Mouse (Mus musculus) CH12.LX (cell line): ENCODE results near the gene Synpo2. TPM values are rescaled to one million over a fixed set of nuclear protein-coding genes. Genes with fewer than 3 reads are reported as not detected.

Experiments used
- DNase-seq: peaks from one replicate; pipeline ENCODE4 v3.0.0-alpha.2; 2013; ENCODE audit errors: extremely low read depth
- H3K27ac ChIP-seq: 2 replicates; pipeline ENCODE4 v1.5.1; 2012; ENCODE audit warnings: low read depth, mild to moderate bottlenecking, control low read depth, moderate library complexity; ENCODE audit not compliant: insufficient read depth
- H3K27me3 ChIP-seq: replicated peaks from 2 replicates; pipeline ENCODE3; 2012; ENCODE audit warnings: inconsistent platforms
- H3K36me3 ChIP-seq, 2 experiments: replicated peaks in 1 of 2; 2 replicates each; pipeline versions ENCODE3 to v1.6.1; 2012; ENCODE audit warnings: inconsistent platforms in 1 of 2, low read length in 1 of 2, mild to moderate bottlenecking in 1 of 2, mixed read lengths in 1 of 2, moderate library complexity in 1 of 2; ENCODE audit not compliant: control insufficient read depth in 1 of 2, insufficient read depth in 1 of 2
- H3K4me1 ChIP-seq, 2 experiments: 2 replicates each; pipeline ENCODE4 v1.6.1; 2012; ENCODE audit warnings: inconsistent platforms in 1 of 2, moderate library complexity in 1 of 2; ENCODE audit not compliant: insufficient read depth in 2 of 2, control insufficient read depth in 1 of 2
- H3K4me2 ChIP-seq: 2 replicates; pipeline ENCODE4 v1.6.1; 2012; ENCODE audit warnings: low read depth, mild to moderate bottlenecking, control low read depth; ENCODE audit not compliant: poor library complexity, insufficient read depth, severe bottlenecking
- H3K4me3 ChIP-seq, 3 experiments: fragments of 150-350 bp in 1 of 3; sonication (generic) in 1 of 3; replicated peaks in 1 of 3; 2 replicates each; pipeline versions ENCODE3 to v1.5.1; 2011 to 2012; ENCODE audit warnings: low read depth in 2 of 3, low read length in 2 of 3, mild to moderate bottlenecking in 2 of 3, moderate library complexity in 2 of 3, control low read depth in 1 of 3, improper control_type of control experiment in 1 of 3, inconsistent platforms in 1 of 3, mixed read lengths in 1 of 3; ENCODE audit not compliant: poor library complexity in 1 of 3
- H3K79me2 ChIP-seq: replicated peaks from 2 replicates; pipeline ENCODE4 v1.6.1; 2012; ENCODE audit warnings: mild to moderate bottlenecking, moderate library complexity; ENCODE audit not compliant: control insufficient read depth, poor library complexity, insufficient read depth, severe bottlenecking; ENCODE audit errors: extremely low read depth
- H3K9ac ChIP-seq: 2 replicates; pipeline ENCODE4 v1.6.1; 2012; ENCODE audit warnings: low read depth, mild to moderate bottlenecking, control low read depth, moderate library complexity; ENCODE audit not compliant: insufficient read depth
- H3K9me3 ChIP-seq: replicated peaks from 2 replicates; pipeline ENCODE3; 2012; ENCODE audit warnings: low read length, inconsistent platforms, mixed read lengths
- BHLHE40 ChIP-seq: IDR thresholded peaks from 2 replicates; pipeline ENCODE4 v1.6.1; 2011; ENCODE audit warnings: mild to moderate bottlenecking, low read depth, low read length, improper control_type of control experiment
- CHD1 ChIP-seq: IDR thresholded peaks from 2 replicates; pipeline ENCODE4 v1.6.1; 2012; ENCODE audit warnings: low read depth, low read length, improper control_type of control experiment, inconsistent platforms
- CTCF ChIP-seq, 2 experiments: IDR thresholded peaks in 1 of 2; conservative IDR thresholded peaks in 1 of 2; 2 replicates each; pipeline ENCODE4 v1.5.1; 2011 to 2012; ENCODE audit warnings: low read depth in 2 of 2, low read length in 2 of 2, improper control_type of control experiment in 1 of 2, inconsistent platforms in 1 of 2, mild to moderate bottlenecking in 1 of 2, moderate library complexity in 1 of 2
- E2F4 ChIP-seq: IDR thresholded peaks from 2 replicates; pipeline ENCODE4 v1.6.1; 2011; ENCODE audit warnings: low read depth, low read length, improper control_type of control experiment; ENCODE audit not compliant: insufficient replicate concordance
- EP300 ChIP-seq: IDR thresholded peaks from 2 replicates; pipeline ENCODE4 v1.6.1; 2011; ENCODE audit warnings: low read length, improper control_type of control experiment
- ETS1 ChIP-seq: conservative IDR thresholded peaks from 2 replicates; pipeline ENCODE4 v1.6.1; 2012; ENCODE audit warnings: low read depth, mild to moderate bottlenecking, inconsistent platforms, low read length, improper control_type of control experiment, moderate library complexity
- GABPA ChIP-seq: IDR thresholded peaks from 2 replicates; pipeline ENCODE4 v1.6.1; 2012; ENCODE audit warnings: low read depth, low read length, improper control_type of control experiment, inconsistent platforms; ENCODE audit not compliant: insufficient replicate concordance
- HCFC1 ChIP-seq: IDR thresholded peaks from 2 replicates; pipeline ENCODE4 v1.6.1; 2012; ENCODE audit warnings: low read depth, mild to moderate bottlenecking, inconsistent platforms, low read length, improper control_type of control experiment
- JUN ChIP-seq: IDR thresholded peaks from 2 replicates; pipeline ENCODE4 v1.6.1; 2011; ENCODE audit warnings: low read depth, mild to moderate bottlenecking, low read length, improper control_type of control experiment, moderate library complexity; ENCODE audit not compliant: insufficient read depth
- KAT2A ChIP-seq: IDR thresholded peaks from 2 replicates; pipeline ENCODE4 v1.6.1; 2012; ENCODE audit warnings: low read length, improper control_type of control experiment, inconsistent platforms; ENCODE audit not compliant: insufficient replicate concordance
- MAFK ChIP-seq: IDR thresholded peaks from 2 replicates; pipeline ENCODE4 v1.6.1; 2011; ENCODE audit warnings: low read length, improper control_type of control experiment; ENCODE audit not compliant: insufficient replicate concordance
- MAX ChIP-seq: IDR thresholded peaks from 2 replicates; pipeline ENCODE4 v1.6.1; 2011; ENCODE audit warnings: low read length, improper control_type of control experiment
- MEF2A ChIP-seq: IDR thresholded peaks from 2 replicates; pipeline ENCODE4 v1.6.1; 2014; ENCODE audit warnings: low read depth, mild to moderate bottlenecking, inconsistent platforms, low read length, improper control_type of control experiment, borderline replicate concordance
- MXI1 ChIP-seq: IDR thresholded peaks from 2 replicates; pipeline ENCODE4 v1.6.1; 2011; ENCODE audit warnings: mild to moderate bottlenecking, low read depth, low read length, improper control_type of control experiment
- MYC ChIP-seq: IDR thresholded peaks from 2 replicates; pipeline ENCODE4 v1.6.1; 2011; ENCODE audit warnings: low read depth, mild to moderate bottlenecking, improper control_type of control experiment, low read length
- NELFE ChIP-seq: IDR thresholded peaks from 2 replicates; pipeline ENCODE4 v1.6.1; 2011; ENCODE audit warnings: low read depth, low read length, improper control_type of control experiment
- NRF1 ChIP-seq: IDR thresholded peaks from 2 replicates; pipeline ENCODE4 v1.6.1; 2014; ENCODE audit warnings: low read depth, mild to moderate bottlenecking, inconsistent platforms, low read length, improper control_type of control experiment, moderate library complexity
- POLR2A ChIP-seq: IDR thresholded peaks from 2 replicates; pipeline ENCODE4 v1.6.1; 2011; ENCODE audit warnings: low read depth, mild to moderate bottlenecking, improper control_type of control experiment, low read length
- RCOR1 ChIP-seq: conservative IDR thresholded peaks from 2 replicates; pipeline ENCODE4 v1.6.1; 2012; ENCODE audit warnings: low read depth, mild to moderate bottlenecking, inconsistent platforms, low read length, improper control_type of control experiment
- SIN3A ChIP-seq: IDR thresholded peaks from 2 replicates; pipeline ENCODE4 v1.6.1; 2012; ENCODE audit warnings: low read length, improper control_type of control experiment, inconsistent platforms
- SMC3 ChIP-seq: IDR thresholded peaks from 2 replicates; pipeline ENCODE4 v1.6.1; 2011; ENCODE audit warnings: low read depth, low read length, improper control_type of control experiment
- TBP ChIP-seq: conservative IDR thresholded peaks from 2 replicates; pipeline ENCODE4 v1.6.1; 2011; ENCODE audit warnings: low read depth, low read length, improper control_type of control experiment
- UBTF ChIP-seq: IDR thresholded peaks from 2 replicates; pipeline ENCODE4 v1.6.1; 2012; ENCODE audit warnings: low read depth, mild to moderate bottlenecking, inconsistent platforms, low read length, improper control_type of control experiment, moderate library complexity
- USF1 ChIP-seq: IDR thresholded peaks from 2 replicates; pipeline ENCODE4 v1.6.1; 2014; ENCODE audit warnings: low read depth, mild to moderate bottlenecking, inconsistent platforms, low read length, improper control_type of control experiment
- USF2 ChIP-seq: conservative IDR thresholded peaks from 2 replicates; pipeline ENCODE4 v1.6.1; 2011; ENCODE audit warnings: low read depth, low read length, improper control_type of control experiment
- ZC3H11A ChIP-seq: IDR thresholded peaks from 2 replicates; pipeline ENCODE4 v1.6.1; 2012; ENCODE audit warnings: low read depth, mild to moderate bottlenecking, inconsistent platforms, low read length, improper control_type of control experiment
- ZKSCAN1 ChIP-seq: IDR thresholded peaks from 2 replicates; pipeline ENCODE4 v1.6.1; 2012; ENCODE audit warnings: low read depth, inconsistent platforms, low read length, improper control_type of control experiment, borderline replicate concordance
- ZMIZ1 ChIP-seq: IDR thresholded peaks from 2 replicates; pipeline ENCODE4 v1.6.1; 2012; ENCODE audit warnings: low read depth, mild to moderate bottlenecking, inconsistent platforms, low read length, improper control_type of control experiment
- ZNF384 ChIP-seq: IDR thresholded peaks from 2 replicates; pipeline ENCODE4 v1.6.1; 2012; ENCODE audit warnings: low read depth, low read length, improper control_type of control experiment, inconsistent platforms
- dilution Hi-C: fragments of 300-500 bp; cut with MboI; formaldehyde crosslinking; loops from 2 replicates; pipeline ENCODE4 v1.14.3; 2020; ENCODE audit warnings: low sequenced_read_pairs; ENCODE audit not compliant: extremely low pct_unique_long_range_greater_than_20kb, extremely low pct_ligation_motif_present
- in situ Hi-C: fragments of 300-500 bp; cut with MboI; formaldehyde crosslinking; loops from 3 replicates; pipeline ENCODE4 v1.14.3; 2019; ENCODE audit warnings: low sequenced_read_pairs, low pct_ligation_motif_present, low pct_unique_long_range_greater_than_20kb, mixed read lengths
- polyA plus RNA-seq: library from polyadenylated mRNA; unstranded; fragments of >175 nt; gene quantifications from 2 replicates; pipeline ENCODE4 v1.2.1, GENCODE M21; 2012; ENCODE audit warnings: low read depth; ENCODE audit not compliant: insufficient read length
- total RNA-seq, 2 experiments: library from RNA; depleted of rRNA; stranded (reverse); fragments of 300-350 nt in 1 of 2; fragments of >200 nt in 1 of 2; gene quantifications; 2 replicates each; pipeline ENCODE4 v1.2.3; 2012 to 2014

The Synpo2 gene
- total and polyA plus RNA-seq, 3 experiments: 0.13 to 1.1 (median 0.13) TPM

GRCm38 (mm10) chr3:123258709-123259108, 22.8 kb upstream of the Synpo2 start:
- in situ Hi-C loops (no loop called here), dilution Hi-C loops (no loop called here)
- Histone ChIP-seq H3K9ac (no peak overlapping the region), H3K4me3 (no peak overlapping the region), H3K4me1 (peaks cover 0 to 5% of the 10 kb centered on the region in 2 experiments; a peak in 1 of 4 replicates), H3K4me2 (no peak overlapping the region), H3K36me3 (no peaks in the 10 kb centered on the region), H3K27me3 (no peaks in the 10 kb centered on the region), H3K79me2 (no peaks in the 10 kb centered on the region), H3K9me3 (no peaks in the 10 kb centered on the region), H3K27ac (no peak overlapping the region)
- no peak for DNase-seq
- no peak for TF ChIP-seq UBTF
- no peak for TF ChIP-seq JUN
- TF ChIP-seq RCOR1: no peak
- TF ChIP-seq KAT2A: no peak
- TF ChIP-seq ZNF384: no peak
- TF ChIP-seq GABPA: no peak
- TF ChIP-seq E2F4: no peak
- no peak for TF ChIP-seq NELFE
- no peak for TF ChIP-seq USF1
- no peak for TF ChIP-seq BHLHE40
- TF ChIP-seq MAFK: no peak
- TF ChIP-seq MXI1: no peak
- TF ChIP-seq SMC3: no peak
- no peak for TF ChIP-seq MAX
- no peak for TF ChIP-seq NRF1
- TF ChIP-seq TBP: no peak

GRCm38 (mm10) chr3:123256181-123257101, 20.5 kb upstream of the Synpo2 start:
- H3K36me3 ChIP-seq: no peaks in the 10 kb centered on the region
- H3K4me1 ChIP-seq: peaks cover 0 to 5% of the 10 kb centered on the region in 2 experiments; a peak in 1 of 4 replicates
- no peak overlapping the region for H3K4me3 ChIP-seq
- peak overlapping the region; percentile 13 for H3K4me2 ChIP-seq
- no peak overlapping the region for H3K9ac ChIP-seq
- DNase-seq: peak; percentile 90
- dilution Hi-C loops (no loop called here), in situ Hi-C loops (no loop called here)
- peak overlapping the region; percentile 25; the same call in 1 of the 2 replicates for H3K27ac ChIP-seq
- H3K79me2 ChIP-seq: no peaks in the 10 kb centered on the region
- H3K9me3 ChIP-seq: no peaks in the 10 kb centered on the region
- no peaks in the 10 kb centered on the region for H3K27me3 ChIP-seq
- 0 out of 2 replicates have a peak, but pooled peaks have one; percentile 11 for TF ChIP-seq ETS1
- TF ChIP-seq ZC3H11A: no peak
- no peak for TF ChIP-seq ZNF384
- 0 out of 2 replicates have a peak, but pooled peaks have one; percentile 23 for TF ChIP-seq SMC3
- no peak for TF ChIP-seq ZKSCAN1
- TF ChIP-seq HCFC1: no peak
- peak; percentile 60; the same call in 1 of the 2 replicates for TF ChIP-seq SIN3A
- TF ChIP-seq CHD1: no peak
- 0 out of 2 replicates have a peak, but pooled peaks have one; percentile 38 for TF ChIP-seq JUN
- TF ChIP-seq MYC: 0 out of 2 replicates have a peak, but pooled peaks have one; percentile 19
- no peak for TF ChIP-seq USF2
- peak; percentile 34 to 39; a peak in 3 of 4 replicates for TF ChIP-seq CTCF (conservative IDR thresholded peaks at IDR 0.05 in 1 of 2, IDR thresholded peaks at IDR 0.05 in 1 of 2; ENCODE audit: low read depth in 2 of 2, low read length in 2 of 2)
- TF ChIP-seq MXI1: no peak
- TF ChIP-seq USF1: no peak
- no peak for TF ChIP-seq UBTF
- 0 out of 2 replicates have a peak, but pooled peaks have one; percentile 35 for TF ChIP-seq RCOR1
- no peak for TF ChIP-seq POLR2A
- TF ChIP-seq EP300: peak; percentile 67
- TF ChIP-seq MAX: no peak
- TF ChIP-seq ZMIZ1: no peak
- TF ChIP-seq TBP: 0 out of 2 replicates have a peak, but pooled peaks have one; percentile 29
- no peak for TF ChIP-seq MEF2A
